In the genomic region with DNA sequence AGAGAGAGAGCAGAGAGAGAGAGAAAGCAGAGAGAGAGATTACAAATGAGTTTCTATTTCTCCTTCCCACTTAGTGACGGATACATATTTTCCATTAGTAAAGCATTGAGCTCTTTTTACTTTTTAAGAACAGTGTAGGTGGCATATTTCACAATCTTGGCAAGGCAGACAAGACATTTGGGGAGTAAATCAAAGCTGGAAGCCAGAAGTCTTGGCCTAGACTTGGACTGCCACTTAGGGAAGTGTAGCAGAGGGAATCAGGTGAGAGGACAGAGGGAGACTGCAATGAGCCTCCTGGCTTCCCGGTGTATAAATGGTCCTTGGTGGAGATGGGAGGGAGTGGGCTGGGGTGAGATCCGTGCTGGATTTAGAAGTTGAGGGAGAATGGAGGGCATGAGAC, we compare ENCODE assay signal across 12 mouse cellular contexts.
DNase-seq lines count a peak whose midpoint lies in the region; ATAC-seq and TF ChIP-seq lines count a peak whose summit lies in the region.
"Had no signal": no experiment of that assay in that cellular context is flagged by ENCODE, and none has a peak within 500 bp of the region (broad histone marks: within the 10 kb centered on the region; RNA-seq: fewer than 3 reads in every experiment).

No protein-coding gene starts in this region.

- H3K9me3 ChIP-seq in limb, embryonic 15.5 days = no peaks in the 10 kb centered on the region
- H3K9me3 ChIP-seq: limb, embryonic 13.5 days had no signal

- H3K4me2 ChIP-seq in limb, embryonic 15.5 days = no peak overlapping the region
- H3K4me2 ChIP-seq: limb, embryonic 13.5 days; midbrain, embryonic 11.5 days had no signal

- peak overlapping the region; percentile 82 for H3K27ac ChIP-seq in left cerebral cortex, adult 2 months
- peak overlapping the region; percentile 89 for H3K27ac ChIP-seq in brown adipose tissue, adult 24 weeks (replicated peaks; ENCODE audit: low read depth, low read length)
- peak overlapping the region; percentile 50 for H3K27ac ChIP-seq in limb, embryonic 15.5 days
- H3K27ac ChIP-seq: limb, embryonic 13.5 days had no signal

- no peak for TF ChIP-seq CTCF in left cerebral cortex, adult 2 months (IDR thresholded peaks at IDR 0.05)

- no peak overlapping the region for H3K9ac ChIP-seq in limb, embryonic 15.5 days
- H3K9ac ChIP-seq: limb, embryonic 13.5 days had no signal

- intact Hi-C loops in left cerebral cortex, adult 2 months (cut with DNase I) = loop anchor here (1.0 to 2.0 kb wide), 4 partner anchors 11 to 110 kb away; a partner anchor contains a TSS

- H3K4me3 ChIP-seq in left cerebral cortex, adult 2 months = no peak overlapping the region
- H3K4me3 ChIP-seq in brown adipose tissue, adult 24 weeks (ENCODE audit: insufficient read depth, low read depth, low read length) = no peak overlapping the region
- no peak overlapping the region for H3K4me3 ChIP-seq in limb, embryonic 15.5 days
- H3K4me3 ChIP-seq: limb, embryonic 13.5 days had no signal

- ATAC-seq in limb, embryonic 15.5 days (ENCODE audit: insufficient number of reproducible peaks, low FRiP score, low TSS enrichment, low read depth) = no peak

- peaks cover 78% of the 10 kb centered on the region for H3K4me1 ChIP-seq in brown adipose tissue, adult 24 weeks (ENCODE audit: control insufficient read depth, insufficient read depth, insufficient read length, low read length)
- H3K4me1 ChIP-seq in limb, embryonic 15.5 days = peaks cover 30% of the 10 kb centered on the region

- peak; percentile 29 to 64 for DNase-seq in frontal cortex, adult 2 months (ENCODE audit: extremely low spot score in 1 of 2, low spot score in 1 of 2)
- DNase-seq in frontal cortex, postnatal 14 days (ENCODE audit: low spot score in 2 of 2) = no peak
- no peak for DNase-seq in left cerebral cortex, adult 2 months (ENCODE audit: extremely low spot score in 1 of 2, low spot score in 2 of 2)
- DNase-seq in left cerebral cortex, adult 11 months (ENCODE audit: low spot score) = no peak
- no peak for DNase-seq in adrenal gland, postnatal 14 days
- no peak for DNase-seq in embryo, embryonic 10 days (ENCODE audit: low spot score)
- DNase-seq: B cell, adult 2 months had no signal

- H3K27me3 ChIP-seq in limb, embryonic 15.5 days = no peaks in the 10 kb centered on the region
- H3K27me3 ChIP-seq: limb, embryonic 13.5 days; Patski had no signal

- no peaks in the 10 kb centered on the region for H3K36me3 ChIP-seq in limb, embryonic 15.5 days
- H3K36me3 ChIP-seq: limb, embryonic 13.5 days had no signal

- 54% methylated on average over 3 of the region's 3 CpGs for WGBS in limb, embryonic 15.5 days

Comparison
In these comparisons a context has a peak if more than half of its experiments do, and no peak if none do; other contexts are left out.
1. DNase-seq: peak in frontal cortex, adult 2 months (2 of 2); none in frontal cortex, postnatal 14 days (0 of 2), left cerebral cortex, adult 2 months (0 of 2), left cerebral cortex, adult 11 months (single experiment), adrenal gland, postnatal 14 days (single experiment) and embryo, embryonic 10 days (single experiment).
2. Peak in every context shown above with its lines, with median percentiles within 50 percentile points of each other: H3K27ac ChIP-seq.